Mouse (Mus musculus): Measurements from ENCODE around the gene Vasn.
A peak's percentile ranks its signal among the peaks of the same experiment; 100 is the strongest.

Gene Vasn

GRCm38 (mm10) chr16:4607818-4608531, 31.8 kb upstream of the Vasn start:
- DNase-seq, result peak; percentile 68 to 80

DNA sequence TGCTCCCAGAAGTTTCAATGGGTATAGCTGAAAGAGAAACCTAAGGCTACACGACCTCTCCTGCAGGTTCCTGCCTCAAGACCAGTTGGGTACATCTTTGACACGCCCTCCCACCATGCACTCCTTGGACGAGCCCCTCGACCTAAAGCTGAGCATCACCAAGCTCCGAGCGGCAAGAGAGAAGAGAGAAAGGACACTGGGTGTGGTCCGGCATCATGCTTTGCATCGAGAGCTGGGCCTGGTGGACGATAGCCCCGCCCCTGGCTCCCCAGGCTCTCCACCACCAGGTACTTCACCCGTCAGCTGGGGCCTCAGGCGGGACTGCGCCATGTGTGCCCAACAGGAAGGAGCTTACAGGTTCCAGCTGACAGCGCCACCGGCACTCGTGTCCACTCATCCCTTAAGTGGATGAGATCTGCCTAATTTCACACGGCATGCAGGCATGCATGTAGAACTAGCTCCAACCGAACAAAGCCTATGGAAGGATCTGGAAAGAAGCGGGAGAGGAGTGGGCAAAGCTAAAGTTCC, 31.1 kb upstream of the Vasn start:
- DNase-seq, result no peak

DNA sequence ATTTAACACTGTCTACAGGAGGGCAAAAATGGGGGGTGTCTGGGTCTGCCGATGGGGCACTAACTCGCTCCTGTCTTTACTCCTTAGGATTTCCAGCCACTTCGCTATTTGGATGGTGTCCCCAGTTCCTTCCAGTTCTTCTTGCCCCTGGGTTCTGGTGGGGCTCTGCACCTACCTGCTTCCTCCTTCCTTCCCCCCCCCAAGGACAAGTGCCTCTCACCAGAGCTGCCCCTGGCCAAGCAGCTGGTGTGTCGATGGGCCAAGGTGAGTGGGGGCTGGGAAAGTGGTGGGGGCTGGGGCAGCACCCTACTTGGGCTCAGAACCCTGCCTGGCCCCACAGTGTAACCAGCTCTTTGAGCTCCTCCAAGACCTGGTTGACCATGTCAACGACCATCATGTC, 28.5 kb upstream of the Vasn start:
- no peak for DNase-seq

- DNase-seq, result no peak
Measured at GRCm38 (mm10) chr16:4611676-4612075, 28.1 kb upstream of the Vasn start.

DNA sequence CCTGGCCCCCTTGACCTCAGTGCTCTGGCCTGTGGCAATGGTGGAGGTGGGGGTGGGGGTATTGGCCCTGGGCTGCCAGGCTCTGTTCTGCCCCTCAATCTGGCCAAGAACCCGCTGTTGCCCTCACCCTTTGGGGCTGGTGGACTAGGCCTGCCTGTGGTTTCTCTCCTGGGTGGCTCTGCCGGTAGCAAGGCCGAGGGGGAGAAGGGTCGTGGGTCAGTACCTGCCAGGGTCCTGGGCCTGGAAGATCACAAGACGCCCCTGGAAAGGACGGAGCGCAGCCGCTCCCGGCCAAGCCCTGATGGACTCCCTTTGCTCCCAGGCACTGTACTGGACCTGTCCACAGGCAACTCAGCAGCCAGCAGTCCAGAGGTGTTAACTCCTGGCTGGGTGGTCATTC, 26.0 kb upstream of the Vasn start:
- DNase-seq, result no peak

- no peak for DNase-seq
Measured at GRCm38 (mm10) chr16:4614639-4615038, 25.1 kb upstream of the Vasn start.

DNA sequence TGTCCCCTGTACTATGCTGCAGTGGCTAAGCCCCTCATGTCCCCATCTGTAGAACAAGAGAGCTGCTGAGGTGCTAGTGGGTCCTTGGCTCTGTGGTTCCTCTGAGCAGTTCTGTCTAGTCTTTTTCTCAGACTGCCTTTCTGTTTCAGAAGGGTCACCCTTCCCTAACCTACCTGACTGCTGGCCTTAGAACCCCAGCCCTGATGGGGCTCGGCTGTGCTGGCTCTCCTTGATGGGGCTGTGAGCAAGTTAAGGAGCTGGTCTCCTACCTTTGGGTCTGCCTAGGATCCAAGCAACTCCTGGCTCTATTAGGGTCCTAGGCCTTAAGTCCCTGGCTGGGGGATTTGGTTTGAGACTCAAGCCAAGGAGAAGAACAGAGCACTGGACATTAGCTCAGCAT, 24.4 kb upstream of the Vasn start:
- no peak for DNase-seq

DNA sequence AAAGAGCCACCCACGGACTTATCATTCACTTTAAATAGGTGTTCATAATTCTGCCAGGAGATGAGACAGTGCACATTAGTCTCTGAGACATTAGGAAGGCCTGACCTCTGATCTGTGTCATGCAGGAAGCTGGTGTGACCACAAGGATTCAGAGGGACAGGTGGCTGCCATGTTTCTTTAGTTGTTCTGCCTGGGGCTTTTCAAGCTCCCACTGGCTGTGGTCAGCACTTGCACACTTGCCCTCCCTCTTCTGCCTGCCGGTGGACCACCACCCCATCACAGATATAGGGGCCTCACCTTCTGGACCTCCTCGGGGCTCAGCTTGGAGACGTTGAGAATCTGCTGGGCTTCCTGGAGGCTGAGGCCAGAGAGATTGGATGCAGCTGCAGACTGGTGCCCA, 22.9 kb upstream of the Vasn start:
- DNase-seq, result no peak

- no peak for DNase-seq
Measured at GRCm38 (mm10) chr16:4624074-4624473, 15.7 kb upstream of the Vasn start.

DNA sequence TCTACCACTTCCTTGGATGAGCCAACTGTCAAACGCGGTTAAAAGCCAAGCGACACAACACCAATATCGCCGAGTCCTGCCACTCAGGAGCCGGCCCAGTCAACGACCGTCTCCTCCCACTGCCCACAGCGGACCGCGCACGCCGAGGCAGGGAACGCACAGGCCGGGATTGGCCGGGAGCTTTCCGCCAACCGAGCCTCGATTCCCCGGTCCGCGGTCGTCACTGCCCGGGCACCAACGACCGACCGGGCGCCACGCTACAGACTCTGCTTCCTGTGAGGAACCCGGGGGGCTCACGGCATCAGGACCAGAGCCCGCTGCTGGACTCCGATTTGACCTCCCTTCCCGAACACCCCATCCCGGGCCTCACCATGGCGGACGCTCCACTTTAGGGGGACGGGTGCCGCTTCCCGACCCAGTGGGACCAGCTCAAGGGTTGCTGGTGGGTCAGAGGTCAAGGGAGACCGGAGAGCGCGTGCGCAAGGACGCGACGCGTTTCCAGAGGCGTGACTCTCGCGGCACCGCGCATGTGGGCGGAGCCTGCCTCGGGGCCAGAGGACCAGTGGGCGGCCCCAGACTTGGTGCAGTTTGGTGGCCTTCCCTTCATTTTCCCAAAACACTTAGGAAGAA, 15.1 kb upstream of the Vasn start, which contains the start of gene Pam16:
TSS of gene Pam16 (minus strand) at position 508 of the 630 bp plus-strand sequence.
- peak; percentile 82 to 87 for DNase-seq

GRCm38 (mm10) chr16:4627105-4627504, 12.6 kb upstream of the Vasn start:
- no peak for DNase-seq

DNA sequence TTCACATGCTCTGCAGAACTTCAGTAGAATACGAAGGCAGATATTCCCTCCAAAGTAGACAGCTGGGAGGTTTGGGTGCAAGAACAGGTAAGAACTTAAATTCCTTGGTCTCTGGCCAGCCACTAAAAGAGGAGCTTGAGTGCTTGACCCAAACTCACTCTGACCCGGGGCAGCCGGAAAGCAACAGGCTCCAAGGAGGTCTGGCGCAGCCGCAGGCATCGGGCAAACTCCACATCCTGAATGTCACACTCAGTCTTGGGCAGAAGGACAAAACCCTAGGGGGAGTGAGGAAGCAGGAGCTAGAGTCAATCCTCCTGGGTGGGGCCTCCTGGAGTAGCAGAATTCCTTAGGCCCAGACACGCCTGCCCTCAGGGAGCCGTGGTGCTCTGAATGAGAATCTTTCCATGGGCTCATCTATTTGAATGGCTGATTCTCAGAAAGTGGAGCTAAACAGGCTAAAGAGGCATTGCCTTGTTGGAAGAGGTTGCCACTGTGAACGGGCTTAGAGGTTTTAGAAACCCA, 10.8 kb upstream of the Vasn start:
- no peak for DNase-seq

DNA sequence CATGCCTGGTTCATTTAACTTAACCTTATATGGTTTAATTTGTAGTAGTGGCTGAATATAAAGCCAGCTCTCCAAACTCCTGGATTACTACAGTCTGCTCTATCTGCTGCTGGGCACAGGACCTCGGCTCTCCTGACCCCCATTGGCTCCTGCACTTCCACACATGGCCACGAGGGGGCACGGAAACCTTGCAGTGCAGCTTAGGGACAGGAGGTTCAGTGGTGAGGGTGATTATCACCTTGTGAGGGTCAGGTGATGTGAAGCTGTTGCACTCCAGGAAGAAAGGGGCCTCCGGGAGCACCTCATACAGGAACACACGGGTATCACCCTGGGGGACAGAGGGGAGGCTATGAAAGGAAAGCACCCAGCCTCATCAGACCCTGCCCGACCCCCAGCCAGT, 9.8 kb upstream of the Vasn start:
- DNase-seq, result peak; percentile 64 to 83

- no peak for DNase-seq
Measured at GRCm38 (mm10) chr16:4632050-4632449, 7.7 kb upstream of the Vasn start.

- DNase-seq, result no peak
Measured at GRCm38 (mm10) chr16:4633661-4634060, 6.1 kb upstream of the Vasn start.

- DNase-seq, result no peak
Measured at GRCm38 (mm10) chr16:4634681-4635080, 5.1 kb upstream of the Vasn start.

- no peak for DNase-seq
Measured at GRCm38 (mm10) chr16:4635760-4636159, 4.0 kb upstream of the Vasn start.

- no peak for DNase-seq
Measured at GRCm38 (mm10) chr16:4638891-4639390, 800 bp upstream of the Vasn start.

GRCm38 (mm10) chr16:4640267-4641005, 695 bp downstream of the Vasn start:
- no peak for DNase-seq

- DNase-seq, result peak; percentile 32 to 39
Measured at GRCm38 (mm10) chr16:4641119-4641838, 1.5 kb downstream of the Vasn start.

GRCm38 (mm10) chr16:4642190-4642589, 2.4 kb downstream of the Vasn start:
- no peak for DNase-seq

- DNase-seq, result no peak
Measured at GRCm38 (mm10) chr16:4642937-4643336, 3.2 kb downstream of the Vasn start.

All from spleen, adult 18-20 months (tissue).